Mouse (Mus musculus): ENCODE measurements around the gene Vmn2r72. TPM values are rescaled to one million over a fixed set of nuclear protein-coding genes. Genes with fewer than 3 reads are reported as not detected.

Vmn2r72 gene
- not detected in 2 replicates for polyA plus RNA-seq (2012; rRNA removed)

DNA sequence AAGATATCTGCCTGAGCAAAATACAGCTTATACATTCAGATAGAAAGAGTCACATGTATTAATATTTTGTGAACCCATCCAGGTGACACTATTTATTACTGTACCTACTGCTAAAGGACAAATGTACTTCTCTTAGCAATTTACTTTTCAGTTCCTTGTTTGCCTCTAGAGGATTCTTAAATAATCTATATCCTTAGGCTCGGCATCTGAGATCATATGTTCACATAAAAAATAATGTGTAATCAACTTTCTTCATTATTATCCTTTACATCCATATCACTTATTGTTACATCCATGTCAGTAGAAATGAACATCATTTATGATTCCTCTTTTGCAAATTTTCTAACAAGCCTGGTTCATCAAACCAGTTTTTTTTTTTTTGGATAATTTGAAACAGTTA is at the start of gene Vmn2r72:
Vmn2r72 (minus strand) TSS at position 101 of the 400 bp plus-strand sequence.
- H3K36me3 ChIP-seq (ENCODE audit: control insufficient read depth, insufficient read depth, low read length), result no peaks in the 10 kb centered on the region
- WGBS, result 80% methylated on average over 1 of the region's 1 CpGs
- H3K27me3 ChIP-seq (replicated peaks; ENCODE audit: control insufficient read depth, insufficient read depth, low read length), result no peaks in the 10 kb centered on the region
- DNase-seq, result no peak
- no peaks in the 10 kb centered on the region for H3K4me1 ChIP-seq (ENCODE audit: control insufficient read depth, insufficient read depth, low read length)
- TF ChIP-seq CTCF (conservative IDR thresholded peaks at IDR 0.05; ENCODE audit: insufficient read depth, insufficient read length, low read depth, low read length) (no peak), POLR2A (IDR thresholded peaks at IDR 0.05; ENCODE audit: low read depth, low read length) (no peak)
- no peak within 1 kb of the TSS for H3K27ac ChIP-seq (ENCODE audit: insufficient read depth, low read depth, low read length)
- H3K4me3 ChIP-seq (ENCODE audit: insufficient read depth, low read depth, low read length), result no peak within 1 kb of the TSS

Other genes with a start within 250 kb of the Vmn2r72 start
- gene Vmn2r71, start 192.0 kb downstream of the Vmn2r72 start, polyA plus RNA-seq (2012; rRNA removed), result not detected in 2 replicates
- not detected in 2 replicates for gene Vmn2r70, start 185.9 kb downstream of the Vmn2r72 start, polyA plus RNA-seq (2012; rRNA removed)
- gene Vmn2r73, start 121.2 kb upstream of the Vmn2r72 start, polyA plus RNA-seq (2012; rRNA removed), result not detected in 2 replicates
- gene Vmn2r74, start 206.5 kb upstream of the Vmn2r72 start, polyA plus RNA-seq (2012; rRNA removed), result not detected in 2 replicates